Mouse (Mus musculus) stomach, embryonic 15.5 days (tissue): ENCODE results near the gene Kpna7. TPM values are rescaled to one million over a fixed set of nuclear protein-coding genes. Genes with fewer than 3 reads are reported as not detected.

Experiments used
- polyA plus RNA-seq: library from polyadenylated mRNA; unstranded; fragments of >200 nt; fragmentation: Nextera tagmentation; extraction: Ambion mirVana; gene quantifications from 2 replicates; pipeline ENCODE4 v1.2.1, GENCODE M21; 2015

Kpna7 gene
- polyA plus RNA-seq, 1 experiment from 2014 or later, result 0.18 TPM

Other genes starting within 250 kb of the Kpna7 start
- 14.3 and 14.4 TPM in 2 replicates for gene Smurf1, start 118.2 kb downstream of the Kpna7 start, polyA plus RNA-seq
- gene Gm4871, start 51.3 kb downstream of the Kpna7 start, polyA plus RNA-seq, result not detected in 2 replicates
- not detected in 2 replicates for gene 1700018F24Rik, start 41.0 kb downstream of the Kpna7 start, polyA plus RNA-seq
- gene Arpc1a, start 200 bp downstream of the Kpna7 start, polyA plus RNA-seq, result 134 and 138 TPM in 2 replicates
- gene Arpc1b, start 30.2 kb upstream of the Kpna7 start, polyA plus RNA-seq, result 393 and 405 TPM in 2 replicates
- 90.9 and 91.1 TPM in 2 replicates for gene Pdap1, start 56.2 kb upstream of the Kpna7 start, polyA plus RNA-seq
- 175 TPM in 2 replicates for gene Bud31, start 56.3 kb upstream of the Kpna7 start, polyA plus RNA-seq
- 13.7 and 13.9 TPM in 2 replicates for gene Ptcd1, start 83.1 kb upstream of the Kpna7 start, polyA plus RNA-seq
- 43.0 and 44.6 TPM in 2 replicates for gene Cpsf4, start 83.2 kb upstream of the Kpna7 start, polyA plus RNA-seq
- 678 and 770 TPM in 2 replicates for gene Atp5j2, start 108.0 kb upstream of the Kpna7 start, polyA plus RNA-seq
- 7.4 and 8.0 TPM in 2 replicates for gene Zkscan14, start 117.8 kb upstream of the Kpna7 start, polyA plus RNA-seq
- gene Zkscan5, start 120.5 kb upstream of the Kpna7 start, polyA plus RNA-seq, result 10.4 and 12.1 TPM in 2 replicates
- gene Zfp655, start 147.7 kb upstream of the Kpna7 start, polyA plus RNA-seq, result 28.7 and 31.2 TPM in 2 replicates
- 0.68 and 0.85 TPM in 2 replicates for gene Zscan25, start 196.5 kb upstream of the Kpna7 start, polyA plus RNA-seq